Mouse (Mus musculus): Measurements from ENCODE around the gene Kti12. TPM values are rescaled to one million over a fixed set of nuclear protein-coding genes. Genes with fewer than 3 reads are reported as not detected.
A peak's percentile ranks its signal among the peaks of the same experiment; 100 is the strongest.

Gene Kti12
- 31.3 and 32.4 TPM in 2 replicates for polyA plus RNA-seq (2014; fragmentation: Nextera tagmentation; extraction: Ambion mirVana)

- peaks cover 8% of the 10 kb centered on the region; the same call in 1 of the 2 replicates for H3K4me1 ChIP-seq (ENCODE audit: control insufficient read depth, insufficient read depth, low read length)
- 0 out of 2 replicates have a peak, but pooled peaks cover 5% of the 10 kb centered on the region for H3K36me3 ChIP-seq (ENCODE audit: control insufficient read depth, insufficient read depth, low read length)
- peak within 1 kb of the TSS; percentile 94 for H3K4me3 ChIP-seq (ENCODE audit: low read depth, low read length)
- peak; percentile 80 for ATAC-seq (replicated peaks; ENCODE audit: insufficient number of reproducible peaks, low FRiP score, low TSS enrichment)
- whole genome bisulfite sequencing (ENCODE audit: insufficient replicate concordance) = under 1% methylated on average over 77 of the region's 77 CpGs
- H3K27ac ChIP-seq (ENCODE audit: low read depth, low read length) = peak within 1 kb of the TSS; percentile 93
- peak within 1 kb of the TSS; percentile 91 for H3K9ac ChIP-seq (ENCODE audit: low read depth, low read length)
- H3K9me3 ChIP-seq (replicated peaks; ENCODE audit: control insufficient read depth, low read length) = no peaks in the 10 kb centered on the region
- H3K4me2 ChIP-seq = peak within 1 kb of the TSS; percentile 98
- H3K27me3 ChIP-seq (ENCODE audit: control insufficient read depth, insufficient read depth, low read length) = no peaks in the 10 kb centered on the region
Observed at GRCm38 (mm10) chr4:108847715-108848504, at the start of gene Kti12. Gene Kti12, plus strand, starts transcription at chr4:108847785.

GRCm38 (mm10) chr4:108798083-108798830 is 49.3 kb upstream of the Kti12 start:
- WGBS (ENCODE audit: insufficient replicate concordance) = 50% methylated on average over 2 of the region's 2 CpGs
- no peaks in the 10 kb centered on the region for H3K4me1 ChIP-seq (ENCODE audit: control insufficient read depth, insufficient read depth, low read length)
- H3K27ac ChIP-seq (ENCODE audit: low read depth, low read length) = no peak overlapping the region
- no peak overlapping the region for H3K4me3 ChIP-seq (ENCODE audit: low read depth, low read length)
- no peak overlapping the region for H3K4me2 ChIP-seq
- H3K36me3 ChIP-seq (ENCODE audit: control insufficient read depth, insufficient read depth, low read length) = no peaks in the 10 kb centered on the region
- ATAC-seq (replicated peaks; ENCODE audit: insufficient number of reproducible peaks, low FRiP score, low TSS enrichment) = no peak
- no peaks in the 10 kb centered on the region for H3K9me3 ChIP-seq (replicated peaks; ENCODE audit: control insufficient read depth, low read length)
- no peaks in the 10 kb centered on the region for H3K27me3 ChIP-seq (ENCODE audit: control insufficient read depth, insufficient read depth, low read length)
- H3K9ac ChIP-seq (ENCODE audit: low read depth, low read length) = no peak overlapping the region

- no peaks in the 10 kb centered on the region for H3K9me3 ChIP-seq (replicated peaks; ENCODE audit: control insufficient read depth, low read length)
- H3K4me2 ChIP-seq = no peak overlapping the region
- ATAC-seq (replicated peaks; ENCODE audit: insufficient number of reproducible peaks, low FRiP score, low TSS enrichment) = no peak
- H3K27ac ChIP-seq (ENCODE audit: low read depth, low read length) = no peak overlapping the region
- no peak overlapping the region for H3K4me3 ChIP-seq (ENCODE audit: low read depth, low read length)
- H3K36me3 ChIP-seq (ENCODE audit: control insufficient read depth, insufficient read depth, low read length) = no peaks in the 10 kb centered on the region
- no peaks in the 10 kb centered on the region for H3K4me1 ChIP-seq (ENCODE audit: control insufficient read depth, insufficient read depth, low read length)
- 80% methylated on average over 2 of the region's 2 CpGs for WGBS (ENCODE audit: insufficient replicate concordance)
- no peak overlapping the region for H3K9ac ChIP-seq (ENCODE audit: low read depth, low read length)
- H3K27me3 ChIP-seq (ENCODE audit: control insufficient read depth, insufficient read depth, low read length) = no peaks in the 10 kb centered on the region
Observed at GRCm38 (mm10) chr4:108803535-108803934, 44.0 kb upstream of the Kti12 start.

- H3K4me3 ChIP-seq (ENCODE audit: low read depth, low read length) = no peak overlapping the region
- peaks cover 6% of the 10 kb centered on the region; the same call in 1 of the 2 replicates for H3K36me3 ChIP-seq (ENCODE audit: control insufficient read depth, insufficient read depth, low read length)
- no peaks in the 10 kb centered on the region for H3K9me3 ChIP-seq (replicated peaks; ENCODE audit: control insufficient read depth, low read length)
- H3K4me1 ChIP-seq (ENCODE audit: control insufficient read depth, insufficient read depth, low read length) = no peaks in the 10 kb centered on the region
- H3K4me2 ChIP-seq = no peak overlapping the region
- no peak for ATAC-seq (replicated peaks; ENCODE audit: insufficient number of reproducible peaks, low FRiP score, low TSS enrichment)
- no peak overlapping the region for H3K27ac ChIP-seq (ENCODE audit: low read depth, low read length)
- WGBS (ENCODE audit: insufficient replicate concordance) = 52% methylated on average over 4 of the region's 4 CpGs
- H3K27me3 ChIP-seq (ENCODE audit: control insufficient read depth, insufficient read depth, low read length) = no peaks in the 10 kb centered on the region
- H3K9ac ChIP-seq (ENCODE audit: low read depth, low read length) = no peak overlapping the region
Observed at GRCm38 (mm10) chr4:108811142-108811541, 36.4 kb upstream of the Kti12 start.

GRCm38 (mm10) chr4:108811550-108811949 is 36.0 kb upstream of the Kti12 start:
- Histone ChIP-seq H3K4me1 (ENCODE audit: control insufficient read depth, insufficient read depth, low read length) (no peaks in the 10 kb centered on the region), H3K4me2 (no peak overlapping the region), H3K9me3 (replicated peaks; ENCODE audit: control insufficient read depth, low read length) (no peaks in the 10 kb centered on the region), H3K27me3 (ENCODE audit: control insufficient read depth, insufficient read depth, low read length) (no peaks in the 10 kb centered on the region), H3K4me3 (ENCODE audit: low read depth, low read length) (no peak overlapping the region), H3K9ac (ENCODE audit: low read depth, low read length) (no peak overlapping the region), H3K36me3 (ENCODE audit: control insufficient read depth, insufficient read depth, low read length) (peaks cover 6% of the 10 kb centered on the region; the same call in 1 of the 2 replicates), H3K27ac (ENCODE audit: low read depth, low read length) (no peak overlapping the region)
- WGBS (ENCODE audit: insufficient replicate concordance) = 72% methylated on average over 6 of the region's 6 CpGs
- ATAC-seq (replicated peaks; ENCODE audit: insufficient number of reproducible peaks, low FRiP score, low TSS enrichment) = no peak

- H3K4me1 ChIP-seq (ENCODE audit: control insufficient read depth, insufficient read depth, low read length) = no peaks in the 10 kb centered on the region
- no peak overlapping the region for H3K4me2 ChIP-seq
- H3K9ac ChIP-seq (ENCODE audit: low read depth, low read length) = no peak overlapping the region
- peaks cover 36% of the 10 kb centered on the region for H3K36me3 ChIP-seq (ENCODE audit: control insufficient read depth, insufficient read depth, low read length)
- no peak for ATAC-seq (replicated peaks; ENCODE audit: insufficient number of reproducible peaks, low FRiP score, low TSS enrichment)
- H3K4me3 ChIP-seq (ENCODE audit: low read depth, low read length) = no peak overlapping the region
- no peak overlapping the region for H3K27ac ChIP-seq (ENCODE audit: low read depth, low read length)
- WGBS (ENCODE audit: insufficient replicate concordance) = 93% methylated on average over 3 of the region's 3 CpGs
- H3K27me3 ChIP-seq (ENCODE audit: control insufficient read depth, insufficient read depth, low read length) = no peaks in the 10 kb centered on the region
- no peaks in the 10 kb centered on the region for H3K9me3 ChIP-seq (replicated peaks; ENCODE audit: control insufficient read depth, low read length)
Observed at GRCm38 (mm10) chr4:108825677-108826076, 21.9 kb upstream of the Kti12 start.

GRCm38 (mm10) chr4:108826096-108826495 is 21.5 kb upstream of the Kti12 start:
- no peak overlapping the region for H3K27ac ChIP-seq (ENCODE audit: low read depth, low read length)
- no peak overlapping the region for H3K4me3 ChIP-seq (ENCODE audit: low read depth, low read length)
- ATAC-seq (replicated peaks; ENCODE audit: insufficient number of reproducible peaks, low FRiP score, low TSS enrichment) = no peak
- 81% methylated on average over 1 of the region's 1 CpGs for WGBS (ENCODE audit: insufficient replicate concordance)
- H3K27me3 ChIP-seq (ENCODE audit: control insufficient read depth, insufficient read depth, low read length) = no peaks in the 10 kb centered on the region
- H3K36me3 ChIP-seq (ENCODE audit: control insufficient read depth, insufficient read depth, low read length) = peaks cover 36% of the 10 kb centered on the region
- no peak overlapping the region for H3K9ac ChIP-seq (ENCODE audit: low read depth, low read length)
- no peak overlapping the region for H3K4me2 ChIP-seq
- H3K4me1 ChIP-seq (ENCODE audit: control insufficient read depth, insufficient read depth, low read length) = no peaks in the 10 kb centered on the region; the same call in 1 of the 2 replicates
- H3K9me3 ChIP-seq (replicated peaks; ENCODE audit: control insufficient read depth, low read length) = no peaks in the 10 kb centered on the region

- WGBS (ENCODE audit: insufficient replicate concordance) = 85% methylated on average over 2 of the region's 2 CpGs
Observed at GRCm38 (mm10) chr4:108826643-108827042, 20.9 kb upstream of the Kti12 start.

More at GRCm38 (mm10) chr4:108826643-108827042, 20.9 kb upstream of the Kti12 start:
- Histone ChIP-seq H3K4me2 (no peak overlapping the region), H3K4me1 (ENCODE audit: control insufficient read depth, insufficient read depth, low read length) (peaks cover under 1% of the 10 kb centered on the region; the same call in 1 of the 2 replicates), H3K27me3 (ENCODE audit: control insufficient read depth, insufficient read depth, low read length) (no peaks in the 10 kb centered on the region), H3K9me3 (replicated peaks; ENCODE audit: control insufficient read depth, low read length) (no peaks in the 10 kb centered on the region), H3K36me3 (ENCODE audit: control insufficient read depth, insufficient read depth, low read length) (peaks cover 36% of the 10 kb centered on the region), H3K4me3 (ENCODE audit: low read depth, low read length) (no peak overlapping the region), H3K27ac (ENCODE audit: low read depth, low read length) (no peak overlapping the region), H3K9ac (ENCODE audit: low read depth, low read length) (no peak overlapping the region)
- no peak for ATAC-seq (replicated peaks; ENCODE audit: insufficient number of reproducible peaks, low FRiP score, low TSS enrichment)

Data from heart, embryonic 11.5 days (tissue).